Mouse (Mus musculus): ENCODE data around the gene Llph. TPM values are rescaled to one million over a fixed set of nuclear protein-coding genes. Genes with fewer than 3 reads are reported as not detected.

Llph gene
- total and polyA plus RNA-seq, 3 experiments: 75.9 to 237 (median 103) TPM

DNA sequence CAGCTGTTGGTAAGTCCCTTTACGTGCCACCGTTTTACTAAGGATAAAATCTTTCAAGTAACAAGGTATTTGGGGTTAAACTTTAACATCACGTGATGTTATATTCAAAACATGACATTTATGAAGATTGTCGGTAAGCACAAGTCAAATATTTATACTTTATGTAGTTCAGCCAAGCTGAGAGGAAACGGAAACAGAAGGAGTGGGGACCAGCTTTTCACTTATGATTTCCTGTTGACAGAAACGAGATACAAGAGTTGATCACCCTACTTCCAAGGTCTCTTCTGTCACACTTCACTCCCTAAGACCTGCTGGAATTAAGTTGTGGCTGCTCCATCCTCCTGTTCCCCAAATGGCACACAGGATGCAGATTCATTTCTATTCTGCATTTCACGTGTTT is 6.1 kb upstream of the Llph start:
- Histone ChIP-seq H3K36me3 (replicated peaks in 1 of 2; ENCODE audit: control insufficient read depth in 1 of 2, insufficient read depth in 1 of 2, low read length in 1 of 2) (peaks cover 37 to 66% of the 10 kb centered on the region in 2 experiments), H3K9ac (ENCODE audit: insufficient read depth, low read depth) (no peak overlapping the region), H3K27ac (ENCODE audit: insufficient read depth, low read depth) (no peak overlapping the region), H3K4me1 (ENCODE audit: control insufficient read depth in 1 of 2, insufficient read depth in 2 of 2) (no peaks in the 10 kb centered on the region), H3K27me3 (replicated peaks) (no peaks in the 10 kb centered on the region), H3K79me2 (replicated peaks; ENCODE audit: control insufficient read depth, extremely low read depth, insufficient read depth, poor library complexity, severe bottlenecking) (no peaks in the 10 kb centered on the region), H3K9me3 (replicated peaks; ENCODE audit: low read length) (no peaks in the 10 kb centered on the region), H3K4me3 (replicated peaks in 1 of 3; ENCODE audit: low read depth in 2 of 3, low read length in 2 of 3, poor library complexity in 1 of 3) (no peak overlapping the region), H3K4me2 (ENCODE audit: insufficient read depth, low read depth, poor library complexity, severe bottlenecking) (no peak overlapping the region)
- TF ChIP-seq ELF1 (IDR thresholded peaks at IDR 0.05; ENCODE audit: low read depth, low read length) (no peak), MAFK (IDR thresholded peaks at IDR 0.05; ENCODE audit: insufficient replicate concordance, low read length) (no peak), MEF2A (IDR thresholded peaks at IDR 0.05; ENCODE audit: borderline replicate concordance, low read depth, low read length) (no peak), CHD1 (IDR thresholded peaks at IDR 0.05; ENCODE audit: low read depth, low read length) (no peak), ETS1 (conservative IDR thresholded peaks at IDR 0.05; ENCODE audit: low read depth, low read length) (no peak), SIN3A (IDR thresholded peaks at IDR 0.05; ENCODE audit: low read length) (no peak), KAT2A (IDR thresholded peaks at IDR 0.05; ENCODE audit: insufficient replicate concordance, low read length) (no peak), UBTF (IDR thresholded peaks at IDR 0.05; ENCODE audit: low read depth, low read length) (no peak)
- in situ Hi-C loops (cut with MboI; ENCODE audit: low pct_ligation_motif_present, low pct_unique_long_range_greater_than_20kb, low sequenced_read_pairs): no loop called here
- no peak for DNase-seq (ENCODE audit: extremely low read depth)
- dilution Hi-C loops (cut with MboI; ENCODE audit: extremely low pct_ligation_motif_present, extremely low pct_unique_long_range_greater_than_20kb, low sequenced_read_pairs): no loop called here

DNA sequence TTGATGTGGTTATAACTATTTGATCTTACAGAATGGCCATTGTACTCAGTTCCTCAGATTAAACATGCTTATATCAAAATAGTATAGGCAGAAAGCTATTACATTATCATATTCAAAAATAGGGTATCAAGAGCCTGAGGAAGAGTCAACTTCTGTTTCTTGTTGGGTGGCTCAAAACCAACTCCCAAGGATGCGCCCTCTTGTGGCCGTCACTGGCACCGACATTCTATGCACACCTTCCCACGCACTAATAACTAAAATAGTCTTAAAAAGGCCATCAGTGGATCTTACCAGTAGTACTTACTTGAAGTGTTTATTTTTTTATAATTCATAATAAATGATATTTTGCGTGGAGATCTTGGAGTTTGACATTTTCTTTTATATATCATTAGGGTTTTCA is 4.8 kb downstream of the Llph start:
- Histone ChIP-seq H3K4me1 (ENCODE audit: control insufficient read depth in 1 of 2, insufficient read depth in 2 of 2) (peaks cover 5 to 20% of the 10 kb centered on the region in 2 experiments), H3K36me3 (replicated peaks in 1 of 2; ENCODE audit: control insufficient read depth in 1 of 2, insufficient read depth in 1 of 2, low read length in 1 of 2) (peaks cover 25 to 53% of the 10 kb centered on the region in 2 experiments)
- TF ChIP-seq GABPA (IDR thresholded peaks at IDR 0.05; ENCODE audit: insufficient replicate concordance, low read depth, low read length): no peak
- TF ChIP-seq SMC3 (IDR thresholded peaks at IDR 0.05; ENCODE audit: low read depth, low read length): peak; percentile 64
- TF ChIP-seq POLR2A (IDR thresholded peaks at IDR 0.05; ENCODE audit: low read depth, low read length): 0 out of 2 replicates have a peak, but pooled peaks have one; percentile 24
- peak; percentile 31 for TF ChIP-seq RAD21 (IDR thresholded peaks at IDR 0.05; ENCODE audit: low read depth, low read length)
- peak; percentile 68 to 76 for TF ChIP-seq CTCF (conservative IDR thresholded peaks at IDR 0.05 in 1 of 2, IDR thresholded peaks at IDR 0.05 in 1 of 2; ENCODE audit: low read depth in 2 of 2, low read length in 2 of 2)

More for the DNA sequence above, 4.8 kb downstream of the Llph start:
- no peak overlapping the region for H3K27ac ChIP-seq (ENCODE audit: insufficient read depth, low read depth)
- in situ Hi-C loops (cut with MboI; ENCODE audit: low pct_ligation_motif_present, low pct_unique_long_range_greater_than_20kb, low sequenced_read_pairs) (loop anchor here (25.0 kb wide), 1 partner anchor 1031 kb away; no protein-coding TSS in a partner anchor), dilution Hi-C loops (cut with MboI; ENCODE audit: extremely low pct_ligation_motif_present, extremely low pct_unique_long_range_greater_than_20kb, low sequenced_read_pairs) (no loop called here)
- no peak overlapping the region for H3K4me2 ChIP-seq (ENCODE audit: insufficient read depth, low read depth, poor library complexity, severe bottlenecking)
- H3K9ac ChIP-seq (ENCODE audit: insufficient read depth, low read depth): no peak overlapping the region
- no peaks in the 10 kb centered on the region for H3K9me3 ChIP-seq (replicated peaks; ENCODE audit: low read length)
- H3K4me3 ChIP-seq (replicated peaks in 1 of 3; ENCODE audit: low read depth in 2 of 3, low read length in 2 of 3, poor library complexity in 1 of 3): no peak overlapping the region
- peaks cover 27% of the 10 kb centered on the region for H3K79me2 ChIP-seq (replicated peaks; ENCODE audit: control insufficient read depth, extremely low read depth, insufficient read depth, poor library complexity, severe bottlenecking)
- H3K27me3 ChIP-seq (replicated peaks): no peaks in the 10 kb centered on the region
- peak; percentile 77 for DNase-seq (ENCODE audit: extremely low read depth)
